Mouse (Mus musculus): ENCODE results near the gene Fblim1.

DNA sequence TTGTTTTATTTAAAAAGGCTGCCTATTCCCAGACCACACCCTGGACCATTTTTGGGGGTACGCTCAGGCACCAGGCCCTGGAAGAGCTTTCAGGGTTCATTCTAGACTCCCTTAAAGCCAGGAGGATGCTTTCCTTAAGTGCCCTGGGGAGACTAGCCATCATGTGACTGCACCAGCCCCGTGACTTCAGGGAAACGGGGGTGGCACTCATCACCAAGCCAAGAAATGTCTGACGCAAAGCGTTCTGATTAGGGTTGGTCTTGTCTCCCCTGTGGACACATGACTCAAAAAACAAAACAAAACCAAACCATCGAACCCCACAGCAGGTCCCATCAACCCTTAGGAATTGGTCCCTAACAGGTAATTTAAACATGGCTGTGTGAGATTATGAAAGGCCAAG is 45.4 kb upstream of the Fblim1 start:
- TF ChIP-seq CTCF (IDR thresholded peaks at IDR 0.05; ENCODE audit: extremely low read depth, insufficient read depth, low read length) (no peak), POLR2A (IDR thresholded peaks at IDR 0.05; ENCODE audit: extremely low read depth, insufficient read depth, low read length) (no peak)

Measured in cortical plate, adult 2 months (tissue).